Mouse (Mus musculus) small intestine, adult 2 months (tissue): ENCODE measurements at regions not wholly inside any gene's neighbourhood (a gene's known extent, or its start where the extent isn't known, plus 50 kb on each side); places are given as distances from the start of the nearest gene placed in this dataset.

Experiments
- CTCF ChIP-seq: fragments of 200-500 bp; IDR thresholded peaks from 2 replicates; pipeline ENCODE4 v1.5.1; 2012; ENCODE audit warnings: low read depth, mild to moderate bottlenecking, control low read depth, inconsistent platforms, low read length, moderate library complexity, mixed read lengths; ENCODE audit not compliant: insufficient replicate concordance, insufficient read length; ENCODE audit errors: extremely low read depth
- POLR2A ChIP-seq: fragments of 200-500 bp; IDR thresholded peaks from 2 replicates; pipeline ENCODE4 v1.6.1; 2012; ENCODE audit warnings: low read depth, mild to moderate bottlenecking, control low read depth, inconsistent platforms, low read length, moderate library complexity

DNA sequence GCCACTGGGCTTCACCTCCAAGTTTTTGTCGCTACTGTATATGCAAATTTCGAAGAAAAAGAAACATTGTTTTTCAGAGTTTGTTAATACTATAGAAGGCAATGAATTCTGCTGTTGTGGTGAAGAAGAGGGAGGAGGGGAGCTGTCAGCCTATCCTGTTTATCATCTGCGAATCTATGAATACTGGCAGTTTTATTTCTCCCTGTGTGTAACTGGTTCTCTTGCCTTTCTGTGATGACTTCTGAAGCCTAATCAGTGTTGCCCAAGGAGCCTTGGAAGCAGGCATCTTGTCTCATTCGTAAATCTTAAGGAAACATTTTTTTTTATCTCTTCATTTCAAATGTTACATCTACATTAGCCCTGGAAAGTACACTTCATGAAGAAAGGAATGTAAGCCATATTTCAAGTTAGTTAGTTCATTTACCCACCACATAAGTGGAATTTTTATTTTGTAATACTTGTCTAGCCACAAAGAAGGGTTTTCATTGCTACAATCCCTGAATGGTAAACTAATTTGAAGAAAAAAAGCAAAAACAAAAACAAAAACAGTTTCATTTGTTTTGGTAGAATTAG, 251.5 kb upstream of the Fn1 start:
- TF ChIP-seq POLR2A (no peak), CTCF (no peak)
